9 mouse cellular contexts compared by ENCODE assay signal in the genomic region with DNA sequence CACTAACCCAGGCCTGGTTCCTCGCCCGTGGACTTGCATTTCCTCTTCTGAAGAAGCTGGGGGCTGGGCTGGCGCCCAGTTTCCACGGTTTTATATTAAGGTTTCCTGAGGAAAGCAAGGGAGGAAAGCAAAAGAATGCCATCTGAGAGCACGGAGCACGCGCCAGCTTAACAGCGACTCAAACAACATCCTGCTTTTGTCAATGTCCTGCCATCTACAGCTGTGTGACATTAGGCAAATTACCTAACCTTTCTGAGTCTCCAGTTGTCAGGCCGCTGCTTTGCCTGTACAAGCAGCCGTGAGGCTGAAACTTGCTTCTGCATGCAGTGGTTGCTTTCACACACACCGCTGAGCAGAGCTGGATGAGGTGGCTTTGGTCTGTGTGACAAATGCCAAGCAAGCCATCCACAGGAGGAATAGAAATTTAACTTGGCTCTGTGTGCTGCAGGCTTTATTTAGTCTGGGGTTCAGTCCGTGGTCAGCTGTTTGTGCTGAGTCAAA. TPM values are rescaled to one million over a fixed set of nuclear protein-coding genes. Genes with fewer than 3 reads are reported as not detected.
A peak's percentile ranks its signal among the peaks of the same experiment; 100 is the strongest.
DNase-seq lines count a peak whose midpoint lies in the region; ATAC-seq lines count a peak whose summit lies in the region.
"Had no signal": no experiment of that assay in that cellular context is flagged by ENCODE, and none has a peak within 500 bp of the region (broad histone marks: within the 10 kb centered on the region; RNA-seq: fewer than 3 reads in every experiment).

No protein-coding gene starts in this region.

- peaks cover 21% of the 10 kb centered on the region for H3K4me1 ChIP-seq in heart, embryonic 12.5 days (replicated peaks)
- H3K4me1 ChIP-seq in limb, embryonic 12.5 days (replicated peaks), result peaks cover 8% of the 10 kb centered on the region
- peaks cover 16% of the 10 kb centered on the region for H3K4me1 ChIP-seq in midbrain, embryonic 13.5 days (replicated peaks)

- DNase-seq in heart, adult 11 months, result peak; percentile 97
- peak; percentile 21 for DNase-seq in heart, adult 8-10 months (ENCODE audit: low spot score)
- peak; percentile 78 for DNase-seq in splenic B cell, adult 2 months (ENCODE audit: low read depth, low spot score)
- no peak for DNase-seq in retina, postnatal 1 day

- no peaks in the 10 kb centered on the region for H3K9me3 ChIP-seq in heart, embryonic 12.5 days (replicated peaks)
- H3K9me3 ChIP-seq in limb, embryonic 12.5 days, result 0 out of 2 replicates have a peak, but pooled peaks cover 3% of the 10 kb centered on the region
- no peaks in the 10 kb centered on the region for H3K9me3 ChIP-seq in midbrain, embryonic 13.5 days

- 57% methylated on average over 12 of the region's 12 CpGs for WGBS in heart, embryonic 12.5 days
- WGBS in limb, embryonic 12.5 days, result 67% methylated on average over 12 of the region's 12 CpGs
- 71% methylated on average over 12 of the region's 12 CpGs for WGBS in midbrain, embryonic 13.5 days

- H3K36me3 ChIP-seq in heart, embryonic 12.5 days, result no peaks in the 10 kb centered on the region
- H3K36me3 ChIP-seq in limb, embryonic 12.5 days, result no peaks in the 10 kb centered on the region
- H3K36me3 ChIP-seq in splenic B cell, adult 2 months (ENCODE audit: control insufficient read depth, insufficient read depth, low read length, poor library complexity, severe bottlenecking), result no peaks in the 10 kb centered on the region
- no peaks in the 10 kb centered on the region for H3K36me3 ChIP-seq in midbrain, embryonic 13.5 days

- no peak overlapping the region for H3K9ac ChIP-seq in heart, embryonic 12.5 days
- no peak overlapping the region for H3K9ac ChIP-seq in limb, embryonic 12.5 days (replicated peaks)
- H3K9ac ChIP-seq in midbrain, embryonic 13.5 days (replicated peaks), result no peak overlapping the region

- H3K27me3 ChIP-seq in heart, embryonic 12.5 days (replicated peaks), result no peaks in the 10 kb centered on the region
- no peaks in the 10 kb centered on the region for H3K27me3 ChIP-seq in limb, embryonic 12.5 days
- H3K27me3 ChIP-seq in splenic B cell, adult 2 months (ENCODE audit: control insufficient read depth, insufficient read depth, low read length, poor library complexity, severe bottlenecking), result no peaks in the 10 kb centered on the region
- no peaks in the 10 kb centered on the region for H3K27me3 ChIP-seq in midbrain, embryonic 13.5 days

- H3K4me3 ChIP-seq in heart, embryonic 12.5 days, result no peak overlapping the region
- H3K4me3 ChIP-seq in limb, embryonic 12.5 days (replicated peaks), result no peak overlapping the region
- H3K4me3 ChIP-seq in midbrain, embryonic 13.5 days (replicated peaks), result no peak overlapping the region

- no peak overlapping the region for H3K4me2 ChIP-seq in heart, embryonic 12.5 days
- H3K4me2 ChIP-seq in limb, embryonic 12.5 days, result no peak overlapping the region
- H3K4me2 ChIP-seq in midbrain, embryonic 13.5 days (replicated peaks), result no peak overlapping the region

- H3K27ac ChIP-seq in heart, embryonic 12.5 days (ENCODE audit: poor library complexity, severe bottlenecking), result no peak overlapping the region
- peak overlapping the region; percentile 35; the same call in 1 of the 2 replicates for H3K27ac ChIP-seq in limb, embryonic 12.5 days
- no peak overlapping the region for H3K27ac ChIP-seq in midbrain, embryonic 13.5 days

- no peak for ATAC-seq in heart, embryonic 12.5 days (ENCODE audit: insufficient number of reproducible peaks, low FRiP score)
- ATAC-seq in CD4-positive, CD25-positive, alpha-beta regulatory T cell, adult 4 months, result peak; percentile 58
- no peak for ATAC-seq in limb, embryonic 12.5 days (ENCODE audit: insufficient number of reproducible peaks, insufficient read depth, low FRiP score, low TSS enrichment, low read depth)
- ATAC-seq in midbrain, embryonic 13.5 days, result no peak

RNA-seq across cellular contexts. Expression of gene Atf7ip, which starts 41.8 kb away (rescaled TPM):
- polyA plus RNA-seq in heart, embryonic 12.5 days (2016; fragmentation: Nextera tagmentation; extraction: Ambion mirVana), result 51.0 and 51.5 TPM in 2 replicates
- polyA plus RNA-seq in CD4-positive, CD25-positive, alpha-beta regulatory T cell, adult 4 months (2017; shearing (Covaris generic)), result 100 to 1,000 TPM in 1 of 2 experiments, 10 to 100 TPM in 1; 96.5 to 115 TPM
- 10 to 100 TPM; 68.3 to 94.1 (median 76.8) TPM for total RNA-seq in heart, adult 8-10 months (2022)
- 43.5 and 51.0 TPM in 2 replicates for polyA plus RNA-seq in limb, embryonic 12.5 days (2016; fragmentation: Nextera tagmentation; extraction: Ambion mirVana)
- 48.5 and 49.9 TPM in 2 replicates for polyA plus RNA-seq in midbrain, embryonic 13.5 days (2015; fragmentation: Nextera tagmentation; extraction: Ambion mirVana)

RNA-seq across cellular contexts. Expression of gene E330021D16Rik, which starts 48.8 kb away (rescaled TPM):
- not detected in 2 replicates for polyA plus RNA-seq in heart, embryonic 12.5 days (2016; fragmentation: Nextera tagmentation; extraction: Ambion mirVana)
- polyA plus RNA-seq in CD4-positive, CD25-positive, alpha-beta regulatory T cell, adult 4 months (2017; shearing (Covaris generic)), result 1 to 10 TPM; 1.1 to 1.7 TPM
- not detected for total RNA-seq in heart, adult 8-10 months (2022)
- not detected in 2 replicates for polyA plus RNA-seq in limb, embryonic 12.5 days (2016; fragmentation: Nextera tagmentation; extraction: Ambion mirVana)
- polyA plus RNA-seq in midbrain, embryonic 13.5 days (2015; fragmentation: Nextera tagmentation; extraction: Ambion mirVana), result not detected in 2 replicates
- total RNA-seq: heart, postnatal 14 days had no signal
